Mouse (Mus musculus): ENCODE data around the gene Corin.

DNA sequence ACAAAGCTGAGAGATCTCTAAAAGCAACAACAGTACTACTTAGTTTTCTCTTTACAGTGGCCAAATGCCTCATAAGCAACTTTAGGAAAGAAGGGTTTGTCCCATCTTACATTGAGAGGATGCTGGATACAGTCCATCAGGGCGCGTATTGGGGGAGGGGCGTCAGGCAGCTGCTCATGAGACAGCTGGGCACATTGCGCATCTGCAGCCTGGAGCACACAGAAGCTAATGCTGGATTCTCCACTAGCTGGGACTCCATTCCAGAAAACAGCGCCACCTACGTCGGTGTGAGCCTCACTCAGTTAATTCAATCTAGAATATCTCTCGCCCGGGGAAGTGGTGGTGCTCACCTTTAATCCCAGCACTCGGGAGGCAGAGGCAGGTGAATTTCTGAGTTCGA, 60.3 kb downstream of the Corin start:
- no peak for TF ChIP-seq GATA1 (IDR thresholded peaks at IDR 0.05; ENCODE audit: borderline replicate concordance, low read length)
- no peak for TF ChIP-seq FLI1 (IDR thresholded peaks at IDR 0.05; ENCODE audit: low read length)

Measured in megakaryocyte, embryonic 14.5 days (primary cell).